Comparison of ENCODE assay signal across 8 mouse cellular contexts in genomic region chr13:17838484-17838851, GRCm38 (mm10). TPM values are rescaled to one million over a fixed set of nuclear protein-coding genes. Genes with fewer than 3 reads are reported as not detected.
DNase-seq lines count a peak whose midpoint lies in the region; ATAC-seq lines count a peak whose summit lies in the region.

No protein-coding gene starts in this region.

- no peak overlapping the region for H3K27ac ChIP-seq in forebrain, embryonic 13.5 days
- H3K27ac ChIP-seq in intestine, embryonic 14.5 days (ENCODE audit: low read depth): no peak overlapping the region
- no peak overlapping the region for H3K27ac ChIP-seq in liver, embryonic 13.5 days
- H3K27ac ChIP-seq in neural tube, embryonic 11.5 days (ENCODE audit: low read depth, low read length): no peak overlapping the region

- H3K27me3 ChIP-seq in forebrain, embryonic 13.5 days: no peaks in the 10 kb centered on the region
- no peaks in the 10 kb centered on the region for H3K27me3 ChIP-seq in intestine, embryonic 14.5 days (replicated peaks; ENCODE audit: control insufficient read depth, insufficient read depth, low read length)
- no peaks in the 10 kb centered on the region for H3K27me3 ChIP-seq in liver, embryonic 13.5 days
- H3K27me3 ChIP-seq in neural tube, embryonic 11.5 days (ENCODE audit: control insufficient read depth, insufficient read depth, low read length): no peaks in the 10 kb centered on the region

- peak; percentile 79 for ATAC-seq in forebrain, embryonic 13.5 days
- ATAC-seq in intestine, embryonic 14.5 days (replicated peaks; ENCODE audit: low FRiP score, low TSS enrichment, low read depth): peak; percentile 51
- ATAC-seq in liver, embryonic 13.5 days (ENCODE audit: low read depth): peak; percentile 31; the same call in 1 of the 2 replicates
- ATAC-seq in neural tube, embryonic 11.5 days (ENCODE audit: insufficient read depth, low FRiP score, low TSS enrichment): peak; percentile 66

- H3K4me3 ChIP-seq in forebrain, embryonic 13.5 days: no peak overlapping the region
- no peak overlapping the region for H3K4me3 ChIP-seq in intestine, embryonic 14.5 days (ENCODE audit: low read depth, low read length)
- H3K4me3 ChIP-seq in liver, embryonic 13.5 days (replicated peaks): no peak overlapping the region
- H3K4me3 ChIP-seq in neural tube, embryonic 11.5 days (ENCODE audit: low read depth, low read length): no peak overlapping the region

- DNase-seq in urinary bladder, postnatal 25 days (ENCODE audit: low spot score): peak; percentile 57
- DNase-seq in urinary bladder, postnatal 10 days (ENCODE audit: low spot score): no peak
- peak; percentile 51 for DNase-seq in c-Kit-positive CD71-positive TER-119-negative erythroid progenitor cells, embryonic 14.5 days (ENCODE audit: low read depth)
- DNase-seq in intestine, embryonic 14.5 days (ENCODE audit: low spot score): peak; percentile 64
- DNase-seq in liver, embryonic 13.5 days: peak; percentile 28
- peak; percentile 64 for DNase-seq in neural tube, embryonic 11.5 days (ENCODE audit: low spot score)
- DNase-seq in thymus, postnatal 4 days: peak; percentile 59

- H3K4me2 ChIP-seq in forebrain, embryonic 13.5 days: no peak overlapping the region
- no peak overlapping the region for H3K4me2 ChIP-seq in intestine, embryonic 14.5 days (ENCODE audit: low read length)
- no peak overlapping the region for H3K4me2 ChIP-seq in liver, embryonic 13.5 days
- no peak overlapping the region for H3K4me2 ChIP-seq in neural tube, embryonic 11.5 days (ENCODE audit: low read depth)

- no peaks in the 10 kb centered on the region for H3K4me1 ChIP-seq in forebrain, embryonic 13.5 days
- H3K4me1 ChIP-seq in intestine, embryonic 14.5 days (replicated peaks; ENCODE audit: control insufficient read depth, insufficient read depth, low read length): no peaks in the 10 kb centered on the region
- no peaks in the 10 kb centered on the region for H3K4me1 ChIP-seq in liver, embryonic 13.5 days (replicated peaks)
- H3K4me1 ChIP-seq in neural tube, embryonic 11.5 days (ENCODE audit: control insufficient read depth, insufficient read depth, low read length): no peaks in the 10 kb centered on the region

- no peak overlapping the region for H3K9ac ChIP-seq in forebrain, embryonic 13.5 days
- no peak overlapping the region for H3K9ac ChIP-seq in intestine, embryonic 14.5 days (ENCODE audit: low read length)
- no peak overlapping the region for H3K9ac ChIP-seq in liver, embryonic 13.5 days
- no peak overlapping the region for H3K9ac ChIP-seq in neural tube, embryonic 11.5 days (ENCODE audit: low read length)

- no peaks in the 10 kb centered on the region for H3K9me3 ChIP-seq in forebrain, embryonic 13.5 days (replicated peaks)
- H3K9me3 ChIP-seq in intestine, embryonic 14.5 days (ENCODE audit: control insufficient read depth, low read length): no peaks in the 10 kb centered on the region
- H3K9me3 ChIP-seq in liver, embryonic 13.5 days (replicated peaks): no peaks in the 10 kb centered on the region
- no peaks in the 10 kb centered on the region for H3K9me3 ChIP-seq in neural tube, embryonic 11.5 days (ENCODE audit: control insufficient read depth, low read length)

- WGBS in forebrain, embryonic 13.5 days: 34% methylated on average over 4 of the region's 4 CpGs
- 31% methylated on average over 4 of the region's 4 CpGs for WGBS in intestine, embryonic 14.5 days
- 29% methylated on average over 4 of the region's 4 CpGs for WGBS in liver, embryonic 13.5 days (ENCODE audit: insufficient replicate concordance)
- WGBS in neural tube, embryonic 11.5 days: 37% methylated on average over 4 of the region's 4 CpGs

- H3K36me3 ChIP-seq in forebrain, embryonic 13.5 days (ENCODE audit: poor library complexity, severe bottlenecking): no peaks in the 10 kb centered on the region
- H3K36me3 ChIP-seq in intestine, embryonic 14.5 days (ENCODE audit: control insufficient read depth, insufficient read depth, low read length): no peaks in the 10 kb centered on the region
- H3K36me3 ChIP-seq in liver, embryonic 13.5 days: no peaks in the 10 kb centered on the region
- H3K36me3 ChIP-seq in neural tube, embryonic 11.5 days (ENCODE audit: control insufficient read depth, insufficient read depth, low read length): no peaks in the 10 kb centered on the region

RNA-seq across cellular contexts. Expression of gene Cdk13, which starts 33.6 kb away (rescaled TPM):
- 15.0 and 16.6 TPM in 2 replicates for polyA plus RNA-seq in forebrain, embryonic 13.5 days (2015; fragmentation: Nextera tagmentation; extraction: Ambion mirVana)
- 19.6 and 20.9 TPM in 2 replicates for polyA plus RNA-seq in intestine, embryonic 14.5 days (2014; fragmentation: Nextera tagmentation; extraction: Ambion mirVana)
- polyA plus RNA-seq in liver, embryonic 13.5 days (2015; fragmentation: Nextera tagmentation; extraction: Ambion mirVana): 7.5 and 7.6 TPM in 2 replicates
- polyA plus RNA-seq in neural tube, embryonic 11.5 days (2014; fragmentation: Nextera tagmentation; extraction: Ambion mirVana): 18.8 and 20.9 TPM in 2 replicates
